Mouse (Mus musculus): ENCODE data around the gene Il33. TPM values are rescaled to one million over a fixed set of nuclear protein-coding genes. Genes with fewer than 3 reads are reported as not detected.
"Not testable (repeated sequence)": the region's sequence is repeated elsewhere in the genome, so short reads cannot be mapped to it uniquely, and the experiment has no call there.

The Il33 gene
- polyA plus RNA-seq, 1 experiment from 2014 or later: 0.71 TPM

GRCm38 (mm10) chr19:29926101-29926755, 1.3 kb downstream of the Il33 start:
- H3K9ac ChIP-seq (replicated peaks; ENCODE audit: low read depth, low read length): no peak overlapping the region
- H3K4me3 ChIP-seq (replicated peaks; ENCODE audit: low read length): no peak overlapping the region
- H3K4me1 ChIP-seq (replicated peaks; ENCODE audit: control insufficient read depth, insufficient read depth, low read length): peaks cover 8% of the 10 kb centered on the region
- no peak for ATAC-seq
- H3K27me3 ChIP-seq (replicated peaks; ENCODE audit: control insufficient read depth, insufficient read depth, low read length): no peaks in the 10 kb centered on the region
- H3K4me2 ChIP-seq (ENCODE audit: low read length): no peak overlapping the region
- WGBS: 72% methylated on average over 12 of the region's 12 CpGs
- H3K9me3 ChIP-seq (ENCODE audit: control insufficient read depth, low read length): no peaks in the 10 kb centered on the region
- H3K36me3 ChIP-seq (ENCODE audit: control insufficient read depth, insufficient read depth): no peaks in the 10 kb centered on the region
- no peak overlapping the region for H3K27ac ChIP-seq (ENCODE audit: low read length)

- no peaks in the 10 kb centered on the region for H3K4me1 ChIP-seq (replicated peaks; ENCODE audit: control insufficient read depth, insufficient read depth, low read length)
- no peak overlapping the region for H3K9ac ChIP-seq (replicated peaks; ENCODE audit: low read depth, low read length)
- WGBS: 79% methylated on average over 5 of the region's 5 CpGs
These were observed 5.4 kb downstream of the Il33 start for GRCm38 (mm10) chr19:29930296-29930695.

GRCm38 (mm10) chr19:29937445-29937844, 12.5 kb downstream of the Il33 start:
- H3K27me3 ChIP-seq (replicated peaks; ENCODE audit: control insufficient read depth, insufficient read depth, low read length): no peaks in the 10 kb centered on the region
- WGBS: 67% methylated on average over 8 of the region's 8 CpGs
- no peaks in the 10 kb centered on the region for H3K9me3 ChIP-seq (ENCODE audit: control insufficient read depth, low read length)
- H3K27ac ChIP-seq (ENCODE audit: low read length): no peak overlapping the region
- H3K36me3 ChIP-seq (ENCODE audit: control insufficient read depth, insufficient read depth): no peaks in the 10 kb centered on the region
- no peak for ATAC-seq
- H3K9ac ChIP-seq (replicated peaks; ENCODE audit: low read depth, low read length): no peak overlapping the region
- no peak overlapping the region for H3K4me3 ChIP-seq (replicated peaks; ENCODE audit: low read length)
- H3K4me2 ChIP-seq (ENCODE audit: low read length): no peak overlapping the region
- no peaks in the 10 kb centered on the region for H3K4me1 ChIP-seq (replicated peaks; ENCODE audit: control insufficient read depth, insufficient read depth, low read length)

More at GRCm38 (mm10) chr19:29930296-29930695, 5.4 kb downstream of the Il33 start:
- Histone ChIP-seq H3K27ac (ENCODE audit: low read length) (no peak overlapping the region), H3K4me3 (replicated peaks; ENCODE audit: low read length) (no peak overlapping the region), H3K27me3 (replicated peaks; ENCODE audit: control insufficient read depth, insufficient read depth, low read length) (no peaks in the 10 kb centered on the region), H3K36me3 (ENCODE audit: control insufficient read depth, insufficient read depth) (no peaks in the 10 kb centered on the region), H3K4me2 (ENCODE audit: low read length) (no peak overlapping the region), H3K9me3 (ENCODE audit: control insufficient read depth, low read length) (no peaks in the 10 kb centered on the region)
- no peak for ATAC-seq

GRCm38 (mm10) chr19:29940239-29940638, 15.3 kb downstream of the Il33 start:
- no peak overlapping the region for H3K9ac ChIP-seq (replicated peaks; ENCODE audit: low read depth, low read length)
- ATAC-seq: no peak
- 65% methylated on average over 6 of the region's 6 CpGs for WGBS

DNA sequence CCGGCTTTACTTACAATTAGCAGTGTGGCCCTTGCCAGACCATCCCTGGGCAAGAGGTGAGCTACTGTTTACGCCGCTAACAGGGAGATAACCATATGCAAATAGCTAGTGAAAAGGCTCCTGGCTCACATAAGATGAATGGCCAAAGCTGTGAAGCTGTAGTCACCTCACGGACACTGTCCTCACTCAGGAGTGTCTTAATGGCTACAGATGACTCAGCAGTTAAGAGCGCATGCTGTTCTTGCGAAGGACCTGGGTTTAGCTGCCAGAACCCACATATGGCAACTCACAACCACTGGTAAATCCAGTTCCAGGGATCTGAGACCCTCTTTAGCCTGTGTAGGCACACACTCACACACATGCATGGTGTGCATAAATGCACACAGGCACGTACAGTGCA, 16.3 kb downstream of the Il33 start:
- H3K4me1 ChIP-seq (replicated peaks; ENCODE audit: control insufficient read depth, insufficient read depth, low read length): no peaks in the 10 kb centered on the region
- 80% methylated on average over 7 of the region's 7 CpGs for WGBS
- H3K4me3 ChIP-seq (replicated peaks; ENCODE audit: low read length): no peak overlapping the region
- H3K9me3 ChIP-seq (ENCODE audit: control insufficient read depth, low read length): no peaks in the 10 kb centered on the region
- no peaks in the 10 kb centered on the region for H3K36me3 ChIP-seq (ENCODE audit: control insufficient read depth, insufficient read depth)
- no peaks in the 10 kb centered on the region for H3K27me3 ChIP-seq (replicated peaks; ENCODE audit: control insufficient read depth, insufficient read depth, low read length)
- H3K27ac ChIP-seq (ENCODE audit: low read length): no peak overlapping the region
- H3K4me2 ChIP-seq (ENCODE audit: low read length): no peak overlapping the region
- no peak overlapping the region for H3K9ac ChIP-seq (replicated peaks; ENCODE audit: low read depth, low read length)
- no peak for ATAC-seq

More at GRCm38 (mm10) chr19:29940239-29940638, 15.3 kb downstream of the Il33 start:
- Histone ChIP-seq H3K27ac (ENCODE audit: low read length) (no peak overlapping the region), H3K36me3 (ENCODE audit: control insufficient read depth, insufficient read depth) (no peaks in the 10 kb centered on the region), H3K4me3 (replicated peaks; ENCODE audit: low read length) (no peak overlapping the region), H3K27me3 (replicated peaks; ENCODE audit: control insufficient read depth, insufficient read depth, low read length) (no peaks in the 10 kb centered on the region), H3K9me3 (ENCODE audit: control insufficient read depth, low read length) (no peaks in the 10 kb centered on the region), H3K4me2 (ENCODE audit: low read length) (no peak overlapping the region), H3K4me1 (replicated peaks; ENCODE audit: control insufficient read depth, insufficient read depth, low read length) (no peaks in the 10 kb centered on the region)

GRCm38 (mm10) chr19:29942358-29942757, 17.4 kb downstream of the Il33 start:
- Histone ChIP-seq H3K27me3 (replicated peaks; ENCODE audit: control insufficient read depth, insufficient read depth, low read length) (no peaks in the 10 kb centered on the region), H3K4me3 (replicated peaks; ENCODE audit: low read length) (no peak overlapping the region), H3K9me3 (ENCODE audit: control insufficient read depth, low read length) (no peaks in the 10 kb centered on the region), H3K36me3 (ENCODE audit: control insufficient read depth, insufficient read depth) (no peaks in the 10 kb centered on the region), H3K4me2 (ENCODE audit: low read length) (no peak overlapping the region), H3K4me1 (replicated peaks; ENCODE audit: control insufficient read depth, insufficient read depth, low read length) (no peaks in the 10 kb centered on the region), H3K9ac (replicated peaks; ENCODE audit: low read depth, low read length) (no peak overlapping the region), H3K27ac (ENCODE audit: low read length) (no peak overlapping the region)
- no peak for ATAC-seq
- WGBS: 81% methylated on average over 6 of the region's 6 CpGs

GRCm38 (mm10) chr19:29944426-29944825, 19.5 kb downstream of the Il33 start:
- whole genome bisulfite sequencing: 87% methylated on average over 5 of the region's 5 CpGs
- Histone ChIP-seq H3K9me3 (ENCODE audit: control insufficient read depth, low read length) (no peaks in the 10 kb centered on the region), H3K27ac (ENCODE audit: low read length) (no peak overlapping the region), H3K36me3 (ENCODE audit: control insufficient read depth, insufficient read depth) (no peaks in the 10 kb centered on the region), H3K27me3 (replicated peaks; ENCODE audit: control insufficient read depth, insufficient read depth, low read length) (no peaks in the 10 kb centered on the region), H3K4me1 (replicated peaks; ENCODE audit: control insufficient read depth, insufficient read depth, low read length) (peaks cover 10% of the 10 kb centered on the region), H3K4me2 (ENCODE audit: low read length) (no peak overlapping the region), H3K4me3 (replicated peaks; ENCODE audit: low read length) (no peak overlapping the region), H3K9ac (replicated peaks; ENCODE audit: low read depth, low read length) (no peak overlapping the region)
- ATAC-seq: no peak

GRCm38 (mm10) chr19:29944935-29945334, 20.0 kb downstream of the Il33 start:
- not testable (repeated sequence) for H3K9ac ChIP-seq (replicated peaks; ENCODE audit: low read depth, low read length); H3K27me3 ChIP-seq (replicated peaks; ENCODE audit: control insufficient read depth, insufficient read depth, low read length); H3K4me2 ChIP-seq (ENCODE audit: low read length); H3K27ac ChIP-seq (ENCODE audit: low read length); H3K4me3 ChIP-seq (replicated peaks; ENCODE audit: low read length); H3K36me3 ChIP-seq (ENCODE audit: control insufficient read depth, insufficient read depth); ATAC-seq; H3K9me3 ChIP-seq (ENCODE audit: control insufficient read depth, low read length)
- H3K4me1 ChIP-seq (replicated peaks; ENCODE audit: control insufficient read depth, insufficient read depth, low read length): peaks cover 10% of the 10 kb centered on the region
- 87% methylated on average over 4 of the region's 4 CpGs for WGBS

- H3K9ac ChIP-seq (replicated peaks; ENCODE audit: low read depth, low read length): no peak overlapping the region
- no peaks in the 10 kb centered on the region for H3K9me3 ChIP-seq (ENCODE audit: control insufficient read depth, low read length)
- H3K27me3 ChIP-seq (replicated peaks; ENCODE audit: control insufficient read depth, insufficient read depth, low read length): no peaks in the 10 kb centered on the region
- H3K36me3 ChIP-seq (ENCODE audit: control insufficient read depth, insufficient read depth): no peaks in the 10 kb centered on the region
- H3K4me2 ChIP-seq (ENCODE audit: low read length): no peak overlapping the region
- H3K4me3 ChIP-seq (replicated peaks; ENCODE audit: low read length): no peak overlapping the region
- H3K27ac ChIP-seq (ENCODE audit: low read length): no peak overlapping the region
- peaks cover 10% of the 10 kb centered on the region for H3K4me1 ChIP-seq (replicated peaks; ENCODE audit: control insufficient read depth, insufficient read depth, low read length)
- WGBS: 15% methylated on average over 11 of the region's 11 CpGs
- no peak for ATAC-seq
These were observed 20.9 kb downstream of the Il33 start for GRCm38 (mm10) chr19:29945557-29946422.
